Mouse (Mus musculus) liver, adult (tissue): ENCODE results near the gene Olfr164.

Source experiments
- GATA4 ChIP-seq: IDR thresholded peaks from 2 replicates; pipeline ENCODE4 v1.6.1; 2014; ENCODE audit warnings: mild to moderate bottlenecking, low read length; ENCODE audit not compliant: insufficient replicate concordance

The Olfr164 gene

DNA sequence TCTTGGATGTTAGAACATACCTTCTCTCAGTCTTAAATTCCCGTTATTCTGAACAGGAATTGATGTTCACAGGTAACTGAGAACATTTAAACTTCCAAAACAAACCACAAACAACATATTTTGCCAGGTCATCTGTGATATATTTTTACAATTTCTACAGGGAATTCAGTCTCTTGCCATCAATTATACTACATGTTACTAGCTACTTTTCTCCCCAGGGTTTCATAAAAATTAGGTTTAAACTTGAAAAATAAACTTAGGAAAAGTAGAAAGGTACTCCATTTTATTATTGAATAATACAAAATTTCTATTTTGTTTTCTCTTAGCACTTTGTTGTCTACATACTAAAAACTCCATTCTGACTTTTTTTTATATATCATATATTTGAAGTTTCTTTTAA is at the start of gene Olfr164:
Gene Olfr164, minus strand, starts transcription at position 101 of the 400 bp plus-strand sequence.
- no peak for TF ChIP-seq GATA4

DNA sequence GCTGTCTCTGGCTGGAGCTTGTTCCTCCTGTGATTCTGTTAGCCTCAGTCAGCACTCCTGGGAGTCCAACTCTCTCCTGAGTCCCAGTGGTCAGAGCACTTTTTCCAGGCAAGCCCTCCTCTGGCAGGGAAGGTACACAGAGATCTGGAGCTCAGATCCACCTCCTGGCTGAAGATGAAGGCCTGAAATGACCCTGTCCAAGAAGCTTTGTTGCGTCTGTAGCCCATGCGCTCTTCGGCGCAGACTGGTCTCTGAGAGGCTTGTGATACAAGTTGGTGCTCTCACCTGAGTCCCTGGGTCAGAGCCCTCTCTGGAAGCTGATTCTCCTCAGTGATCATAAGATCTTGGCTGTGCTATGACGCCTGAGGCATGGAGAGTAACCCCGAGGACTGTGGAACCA is 35.2 kb upstream of the Olfr164 start:
- no peak for TF ChIP-seq GATA4

DNA sequence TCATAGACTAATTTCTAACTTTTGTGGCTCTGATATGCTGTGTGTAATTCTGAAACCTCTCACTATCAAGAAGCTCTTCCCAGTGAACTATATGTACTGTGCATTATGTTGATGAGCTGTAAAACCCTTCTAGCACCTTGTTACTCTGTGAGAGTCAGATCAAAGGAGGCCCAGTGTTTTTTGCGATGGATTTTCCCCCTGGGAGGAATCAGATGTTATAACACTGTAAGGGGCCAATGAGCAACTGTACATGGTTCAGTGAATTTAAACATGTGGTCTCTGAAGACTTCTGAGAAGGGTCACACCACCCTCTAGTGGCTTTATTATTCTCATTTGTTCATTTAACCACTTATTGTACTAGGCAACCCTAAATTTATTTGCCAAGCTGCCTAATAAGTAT is 50.6 kb downstream of the Olfr164 start:
- no peak for TF ChIP-seq GATA4

DNA sequence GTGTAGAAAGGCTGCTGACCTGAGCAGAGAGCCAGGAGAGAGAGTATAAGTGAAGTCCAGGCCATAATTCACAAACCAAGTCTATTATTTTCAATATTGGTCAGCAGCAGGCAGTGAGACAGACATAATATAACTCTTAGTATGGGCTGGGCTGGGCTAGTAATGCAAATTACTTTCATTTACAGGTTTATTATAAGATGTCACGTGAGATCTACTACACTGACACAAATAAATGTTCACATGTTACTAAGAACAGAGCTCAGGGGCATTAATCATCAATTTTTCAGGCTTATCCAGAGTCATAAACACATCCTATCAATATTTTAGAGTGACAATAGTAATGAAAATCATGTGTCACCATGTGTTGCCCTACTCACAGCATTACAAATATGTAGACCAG is 53.1 kb downstream of the Olfr164 start:
- no peak for TF ChIP-seq GATA4

DNA sequence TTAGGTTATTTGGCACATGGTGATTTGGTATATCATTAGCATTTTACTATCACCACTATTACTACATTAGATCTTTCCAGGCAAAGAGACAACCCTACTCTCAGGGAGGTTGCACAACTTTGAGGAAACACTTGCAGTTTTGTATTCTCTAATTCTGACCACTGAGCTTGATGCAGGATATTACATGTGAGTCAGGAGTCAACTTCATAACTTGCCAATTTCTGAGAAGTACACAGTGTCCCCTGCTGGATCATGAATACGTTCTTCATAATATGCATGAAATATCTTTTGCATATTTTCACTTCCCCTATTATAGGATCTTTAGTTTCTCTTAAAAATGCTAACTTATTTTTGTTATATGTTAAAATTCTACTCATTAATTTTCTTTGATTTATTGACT is 68.0 kb downstream of the Olfr164 start:
- TF ChIP-seq GATA4, result no peak

DNA sequence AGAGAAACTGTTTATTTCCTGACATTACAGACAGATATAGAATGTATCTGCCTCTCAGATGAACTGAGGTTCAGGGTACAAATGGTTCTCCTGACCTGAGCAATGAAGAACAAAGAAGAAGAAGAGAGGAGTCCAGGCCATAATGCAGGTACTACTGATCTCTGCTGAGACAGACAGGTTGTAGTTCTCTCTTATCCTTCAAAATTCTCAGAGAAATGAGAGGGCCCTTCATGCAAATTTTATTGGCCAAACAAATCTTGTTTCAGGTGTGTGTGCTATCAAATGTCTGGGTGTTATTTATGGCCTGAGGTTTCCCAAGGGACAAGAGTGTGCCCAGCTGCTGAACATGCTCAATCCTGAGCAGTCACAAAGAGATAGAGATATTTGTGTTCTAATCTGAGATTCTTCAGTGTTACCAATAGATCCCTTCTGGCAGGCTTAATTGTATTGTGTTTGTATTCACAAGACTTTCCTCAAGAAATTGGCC is 72.3 kb downstream of the Olfr164 start:
- TF ChIP-seq GATA4, result no peak

DNA sequence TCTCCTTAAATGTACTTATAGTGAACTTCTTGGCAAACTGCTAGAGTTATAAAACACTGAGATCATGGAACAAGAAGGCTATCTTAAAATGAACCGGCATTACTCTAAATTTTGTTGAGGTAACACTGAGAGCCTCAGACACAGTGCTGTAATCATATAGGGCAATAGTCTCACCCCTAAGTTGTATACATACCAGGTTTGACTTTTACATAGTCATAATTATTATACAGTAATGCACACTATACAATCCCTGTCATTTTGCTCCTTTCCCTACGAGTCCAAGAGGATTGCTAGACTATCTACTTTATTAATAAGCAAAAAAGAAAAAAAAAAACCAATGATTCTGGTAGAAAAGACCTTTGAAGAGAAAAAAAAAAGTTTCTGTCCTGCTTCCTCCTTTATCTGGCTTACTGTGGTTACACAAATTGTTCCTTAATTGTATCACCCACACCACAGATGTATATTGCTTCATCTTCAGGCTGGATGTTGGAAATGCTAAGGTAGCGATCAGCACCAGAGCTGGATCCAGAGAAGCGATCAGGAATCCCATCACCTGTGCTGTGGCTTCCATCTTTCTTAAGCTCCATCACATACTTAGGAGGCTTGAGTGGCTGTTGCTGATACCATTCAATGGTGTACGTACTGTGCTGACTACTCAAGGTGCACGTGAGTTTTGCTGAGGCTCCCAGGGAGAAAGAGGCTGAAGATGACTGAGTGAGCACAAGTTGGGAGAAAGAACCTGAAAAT is 72.9 kb downstream of the Olfr164 start:
- TF ChIP-seq GATA4, result no peak

DNA sequence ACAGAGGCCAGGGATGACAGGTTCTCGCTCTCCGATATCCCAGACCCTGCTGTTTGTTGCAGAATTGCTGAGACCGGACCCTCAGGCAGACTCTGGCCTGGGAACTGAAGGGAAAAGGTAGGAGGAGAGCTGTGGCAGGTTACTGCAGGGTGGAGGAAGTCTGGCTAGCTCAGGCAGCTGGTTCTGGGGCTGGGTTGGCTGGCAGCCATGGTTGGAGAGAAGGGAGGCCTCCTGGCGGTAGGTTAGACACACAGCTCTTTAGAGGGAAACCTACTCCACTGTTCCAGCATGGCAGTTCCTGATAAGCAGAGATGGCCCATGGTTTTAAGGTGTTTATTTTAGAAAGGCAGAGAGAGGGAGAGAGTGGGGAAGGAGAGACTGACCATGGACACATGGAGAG is 77.1 kb downstream of the Olfr164 start:
- no peak for TF ChIP-seq GATA4
